Mouse (Mus musculus) right cerebral cortex, adult 2 months (tissue): ENCODE measurements around the gene Chm.
A peak's percentile ranks its signal among the peaks of the same experiment; 100 is the strongest.
"Not testable (repeated sequence)": the region's sequence is repeated elsewhere in the genome, so short reads cannot be mapped to it uniquely, and the experiment has no call there.

Source experiments
- DNase-seq, 2 experiments: peaks; one replicate each; pipeline ENCODE4 v3.0.0; 2021 to 2022; ENCODE audit warnings: low spot score in 2 of 2

Chm gene

GRCm38 (mm10) chrX:113185230-113185985 lies at the start of gene Chm:
Chm (minus strand) TSS chrX:113185517.
- peak; percentile 51 to 62 for DNase-seq

- DNase-seq: no peak
Observed at GRCm38 (mm10) chrX:113193901-113194300, 8.6 kb upstream of the Chm start.

GRCm38 (mm10) chrX:113184569-113185229 lies 618 bp downstream of the Chm start:
- no peak for DNase-seq

GRCm38 (mm10) chrX:113180856-113181255 lies 4.5 kb downstream of the Chm start:
- not testable (repeated sequence) for DNase-seq

GRCm38 (mm10) chrX:113172766-113173165 lies 12.6 kb downstream of the Chm start:
- DNase-seq: no peak

- no peak for DNase-seq
Observed at GRCm38 (mm10) chrX:113172271-113172670, 13.0 kb downstream of the Chm start.

- no peak for DNase-seq
Observed at GRCm38 (mm10) chrX:113160268-113160860, 25.0 kb downstream of the Chm start.

- no peak for DNase-seq
Observed at GRCm38 (mm10) chrX:113084171-113084570, 101.1 kb downstream of the Chm start.

- no peak for DNase-seq
Observed at GRCm38 (mm10) chrX:113076053-113076452, 109.3 kb downstream of the Chm start.

- DNase-seq: no peak
Observed at GRCm38 (mm10) chrX:113074823-113075222, 110.5 kb downstream of the Chm start.

GRCm38 (mm10) chrX:113003621-113004020 lies 181.7 kb downstream of the Chm start:
- DNase-seq: no peak

- no peak for DNase-seq
Observed at GRCm38 (mm10) chrX:113002192-113002591, 183.1 kb downstream of the Chm start.
